Mouse (Mus musculus) urinary bladder, postnatal 4 days (tissue): ENCODE data around the gene Ikzf2.

Experiments
- DNase-seq, 2 experiments: peaks; one replicate each; pipeline ENCODE4 v3.0.0; 2021 to 2022; ENCODE audit warnings: low spot score in 2 of 2

Gene Ikzf2

DNA sequence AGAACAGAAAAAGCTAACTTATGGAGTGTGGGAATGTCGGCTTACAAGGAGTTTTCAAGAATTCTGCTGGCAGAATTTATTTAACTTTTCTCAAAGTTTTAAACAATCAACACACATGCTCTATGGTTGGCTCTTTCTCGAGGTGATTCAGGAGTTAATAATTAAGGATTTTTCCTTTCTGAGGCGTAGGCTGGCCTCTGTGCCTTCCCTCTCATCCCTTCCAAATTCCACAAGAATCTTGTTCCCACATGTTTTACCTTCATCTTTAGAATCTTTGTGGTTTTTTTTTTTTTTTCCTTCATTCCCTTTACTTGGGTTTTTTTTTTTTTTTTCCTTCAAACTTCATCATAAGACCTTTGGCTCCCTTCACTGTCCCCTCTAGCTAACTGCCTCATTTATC is 178.8 kb downstream of the Ikzf2 start:
- no peak for DNase-seq

DNA sequence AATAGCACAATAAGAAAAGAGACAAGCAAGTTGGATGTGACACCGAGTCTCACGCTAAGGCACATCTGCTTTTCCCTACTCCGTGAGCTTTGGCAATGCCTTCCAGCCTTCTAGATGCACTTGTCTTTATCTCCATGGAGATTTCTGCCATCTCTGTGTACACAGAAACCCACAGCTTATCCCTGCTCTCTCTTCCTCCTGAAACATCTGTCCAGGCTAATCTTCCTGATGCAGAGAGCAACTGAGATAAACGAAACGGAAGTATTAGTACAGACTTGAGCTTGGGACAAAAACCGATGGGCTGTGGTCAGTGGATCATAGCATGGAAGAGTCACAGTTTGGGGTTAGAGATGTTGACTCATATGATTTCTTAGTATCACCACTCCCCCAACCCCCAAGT is 179.5 kb downstream of the Ikzf2 start:
- DNase-seq: no peak

- no peak for DNase-seq
Observed at GRCm38 (mm10) chr1:69506615-69507159, 180.4 kb downstream of the Ikzf2 start.

DNA sequence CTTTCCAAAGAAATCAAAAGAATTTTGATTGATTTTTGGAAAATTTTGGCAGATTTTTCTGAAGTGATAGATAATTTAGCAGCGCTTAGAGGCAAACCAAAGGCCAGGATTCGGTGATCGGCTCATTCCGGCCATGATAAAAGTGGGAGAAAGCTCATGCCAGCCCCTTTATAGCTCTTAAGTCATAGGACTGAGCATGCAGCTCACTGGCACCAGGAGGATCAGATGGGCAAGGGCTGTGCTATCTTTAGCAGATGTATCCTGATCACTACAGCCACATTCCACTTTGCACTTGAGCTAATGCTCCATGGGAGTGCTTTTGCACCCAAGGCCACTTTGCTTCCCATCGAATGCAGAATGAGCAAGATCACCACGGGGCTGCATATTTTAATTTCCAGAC is 181.0 kb downstream of the Ikzf2 start:
- no peak for DNase-seq

DNA sequence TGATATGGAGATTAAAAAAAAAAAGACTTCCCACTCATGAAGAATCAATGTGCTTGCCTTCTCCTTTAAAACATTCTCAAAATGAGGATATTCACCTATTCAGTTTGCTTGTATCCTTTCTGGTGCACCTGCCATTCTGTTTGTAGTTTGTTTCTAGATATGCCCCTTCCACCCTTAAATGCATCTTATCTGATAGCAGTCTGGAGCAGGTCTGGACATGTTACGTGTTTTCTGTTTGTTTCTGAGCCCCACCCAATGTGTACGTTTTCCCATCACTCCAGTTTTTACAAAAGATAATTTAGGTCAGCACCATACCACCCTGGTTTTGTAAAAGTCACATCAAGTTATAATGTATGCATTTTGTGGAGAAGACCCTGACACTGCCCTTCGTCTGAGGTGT is 186.7 kb downstream of the Ikzf2 start:
- no peak for DNase-seq

DNA sequence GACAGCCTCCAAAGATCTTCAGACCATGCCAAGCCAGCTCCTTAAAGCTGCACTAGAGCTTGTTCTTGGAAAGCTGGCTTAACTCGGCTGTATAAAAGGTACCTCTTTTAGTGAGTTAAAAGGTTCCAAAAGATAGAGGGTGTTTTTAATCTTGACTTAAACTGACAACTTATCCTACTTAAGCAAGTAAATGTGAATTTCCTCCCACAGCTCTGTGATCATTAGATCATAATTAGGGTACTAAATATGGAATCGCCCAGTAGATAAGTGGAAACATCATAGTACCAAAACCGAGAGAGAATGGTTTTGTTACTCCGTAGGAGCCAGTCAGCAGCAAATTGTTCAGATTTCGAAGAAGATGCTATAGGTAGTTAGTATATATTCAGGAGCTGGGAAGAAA is 187.4 kb downstream of the Ikzf2 start:
- no peak for DNase-seq

GRCm38 (mm10) chr1:69498862-69499306 is 188.2 kb downstream of the Ikzf2 start:
- no peak for DNase-seq

GRCm38 (mm10) chr1:69496055-69496454 is 191.0 kb downstream of the Ikzf2 start:
- DNase-seq: no peak

- no peak for DNase-seq
Observed at GRCm38 (mm10) chr1:69493309-69494047, 193.6 kb downstream of the Ikzf2 start.

GRCm38 (mm10) chr1:69492013-69492412 is 195.0 kb downstream of the Ikzf2 start:
- DNase-seq: no peak

- DNase-seq: no peak
Observed at GRCm38 (mm10) chr1:69489026-69489425, 198.0 kb downstream of the Ikzf2 start.

DNA sequence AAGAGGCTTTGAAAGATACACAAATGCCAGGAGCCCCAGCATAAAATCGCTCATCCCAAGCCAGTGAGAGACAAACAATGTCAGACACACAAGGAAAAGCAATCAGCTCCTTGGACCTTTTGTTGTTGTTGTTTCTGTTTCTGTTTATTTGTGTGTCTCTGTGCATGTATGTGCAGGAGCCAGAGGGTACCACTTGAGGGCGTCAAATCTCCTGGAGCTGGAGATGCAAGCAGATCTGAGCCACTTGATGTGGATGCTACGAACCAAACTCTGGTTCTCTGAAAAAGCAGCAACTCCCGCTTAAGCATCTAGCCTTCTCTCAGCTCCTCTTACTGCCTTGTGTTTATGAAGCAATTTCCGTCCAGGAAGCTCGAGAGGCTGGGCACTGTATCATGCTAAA is 198.4 kb downstream of the Ikzf2 start:
- no peak for DNase-seq
